Mouse (Mus musculus): Measurements from ENCODE around the gene Taf1a. TPM values are rescaled to one million over a fixed set of nuclear protein-coding genes. Genes with fewer than 3 reads are reported as not detected.

Taf1a gene
- polyA plus RNA-seq (2012; rRNA removed), result 26.4 and 27.8 TPM in 2 replicates

DNA sequence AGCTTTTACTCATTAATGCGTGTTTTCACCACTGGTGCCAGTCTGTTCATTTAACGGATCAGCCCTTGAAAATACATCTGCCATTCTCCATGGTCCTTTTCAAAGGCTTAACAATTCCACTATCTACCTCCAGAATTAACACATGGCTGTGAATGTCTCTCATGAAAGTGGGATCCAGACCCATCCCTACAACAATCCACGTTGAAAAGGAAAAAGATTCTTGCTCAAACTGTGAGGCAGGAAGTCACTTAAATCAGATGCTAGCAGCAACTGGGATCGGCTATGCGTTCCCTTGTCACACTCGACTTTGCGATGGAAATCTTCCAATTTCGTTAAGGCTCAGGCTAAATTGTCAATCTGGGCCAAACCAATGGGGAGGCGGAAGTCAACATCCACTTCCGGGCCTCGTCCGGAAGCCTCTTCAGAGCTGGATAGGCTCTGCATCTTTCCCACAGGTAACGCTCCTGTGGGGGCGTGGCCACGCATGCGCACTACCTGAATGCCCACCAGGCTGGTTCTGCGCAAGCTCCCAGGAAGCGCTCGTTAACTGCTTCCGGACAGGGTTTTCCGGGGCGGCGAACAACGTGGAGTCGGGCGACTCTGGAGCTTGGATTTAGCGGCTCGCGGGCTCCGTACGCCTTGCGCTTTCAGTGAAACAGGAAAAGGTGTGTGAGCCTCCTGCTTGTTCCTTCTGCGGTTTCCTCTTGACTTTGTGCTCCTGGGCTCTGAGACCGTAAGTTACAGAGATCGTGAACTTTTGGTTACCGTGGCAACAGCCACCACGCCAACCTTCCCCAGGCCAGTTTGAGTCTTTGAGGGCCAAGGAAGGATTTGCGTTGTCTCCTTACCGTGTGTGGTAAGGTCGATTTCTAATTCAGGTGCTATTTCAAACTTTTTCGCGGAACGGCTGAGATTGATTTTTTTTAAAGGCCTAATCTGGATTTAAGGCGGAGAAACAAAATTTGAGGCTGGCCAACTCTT lies at the start of gene Taf1a:
TSS of gene Taf1a (plus strand) at position 556 of the 981 bp plus-strand sequence.

DNA sequence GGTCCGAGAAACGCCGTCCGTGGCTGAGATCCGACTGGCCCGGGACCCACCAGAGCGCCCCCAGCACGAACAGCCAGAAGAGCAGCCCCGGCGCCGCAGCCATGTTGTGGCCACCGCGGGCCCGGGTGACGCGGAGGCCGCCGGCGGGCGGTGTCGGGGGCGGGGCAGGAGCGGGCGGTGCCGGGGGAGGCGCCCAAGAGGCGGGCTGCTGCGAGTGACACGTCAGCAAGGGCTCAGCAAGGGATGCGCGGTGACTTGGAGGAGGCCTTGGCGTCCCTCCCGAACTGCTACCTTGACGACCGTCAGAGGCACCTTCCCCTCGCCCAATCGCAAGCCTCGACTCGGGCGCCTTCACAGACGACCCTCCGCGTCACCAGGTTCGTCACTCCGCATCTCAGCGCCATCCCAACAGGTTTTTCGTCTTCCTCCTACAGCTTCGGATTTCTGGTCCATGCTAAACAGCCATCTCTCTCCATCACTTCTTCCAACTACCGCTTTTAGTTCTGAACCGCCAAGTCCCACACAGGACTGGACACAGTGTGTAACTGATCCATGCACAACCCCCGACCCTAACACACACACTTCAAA lies 19.3 kb upstream of the Taf1a start, which contains the start of gene Mia3:
TSS of gene Mia3 (minus strand) at position 127 of the 588 bp plus-strand sequence.

DNA sequence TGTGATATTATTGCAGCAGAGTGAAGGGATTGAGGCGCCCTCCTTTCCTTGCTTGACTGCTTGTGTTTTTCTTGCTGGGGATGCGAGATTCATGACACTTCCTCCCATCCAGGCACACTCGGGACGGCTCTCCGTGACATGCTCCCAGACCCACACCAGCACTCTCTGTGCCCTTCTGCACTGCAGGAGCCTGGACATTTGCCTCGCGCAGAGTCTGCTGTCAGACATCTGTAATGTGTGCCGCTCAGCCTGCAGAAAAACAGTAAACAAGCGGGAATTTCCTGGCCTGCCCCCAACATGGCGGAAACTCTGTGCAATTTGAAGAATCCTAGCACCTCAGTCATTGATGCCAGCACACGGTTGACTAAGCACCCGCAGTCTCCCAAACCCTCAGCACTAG lies 29.1 kb downstream of the Taf1a start, which contains the start of gene Hhipl2:
TSS of gene Hhipl2 (plus strand) at position 343 of the 400 bp plus-strand sequence.

Other genes with a start within 250 kb of the Taf1a start
- gene Disp1, start 167.5 kb upstream of the Taf1a start, polyA plus RNA-seq (2012; rRNA removed), result 7.8 and 9.6 TPM in 2 replicates
- gene Aida, start 92.4 kb upstream of the Taf1a start, polyA plus RNA-seq (2012; rRNA removed), result 109 TPM in 2 replicates
- 90.8 and 92.1 TPM in 2 replicates for gene Brox, start 91.7 kb upstream of the Taf1a start, polyA plus RNA-seq (2012; rRNA removed)
- gene Mia3, start 19.4 kb upstream of the Taf1a start, polyA plus RNA-seq (2012; rRNA removed), result 102 and 109 TPM in 2 replicates
- gene Hhipl2, start 29.2 kb downstream of the Taf1a start, polyA plus RNA-seq (2012; rRNA removed), result 0.82 and 1.2 TPM in 2 replicates

Data from central nervous system, embryonic 18 days (tissue).